Mouse (Mus musculus) brain, embryonic 14.5 days (tissue): Measurements from ENCODE around the gene Rufy1. TPM values are rescaled to one million over a fixed set of nuclear protein-coding genes. Genes with fewer than 3 reads are reported as not detected.

Experiments used
- DNase-seq: peaks from one replicate; pipeline ENCODE4 v3.0.0-alpha.2; 2011; ENCODE audit warnings: low read depth
- CTCF ChIP-seq: fragments of 200-500 bp; IDR thresholded peaks from 2 replicates; pipeline ENCODE4 v1.5.1; 2012; ENCODE audit warnings: inconsistent platforms, mild to moderate bottlenecking, moderate library complexity, borderline replicate concordance; ENCODE audit not compliant: insufficient read depth, insufficient read length; ENCODE audit errors: extremely low read depth
- POLR2A ChIP-seq: fragments of 200-500 bp; IDR thresholded peaks from 2 replicates; pipeline ENCODE4 v1.6.1; 2012; ENCODE audit warnings: mild to moderate bottlenecking, inconsistent platforms, borderline replicate concordance; ENCODE audit not compliant: poor library complexity, insufficient read depth, insufficient read length, severe bottlenecking; ENCODE audit errors: extremely low read depth
- polyA plus RNA-seq: library from polyadenylated mRNA; depleted of rRNA; stranded (reverse); fragments of >200 nt; gene quantifications from 2 replicates; pipeline ENCODE4 v1.2.3, GENCODE M21; 2012; rRNA removed

Rufy1 gene
- polyA plus RNA-seq, 1 experiment = 23.0 TPM

DNA sequence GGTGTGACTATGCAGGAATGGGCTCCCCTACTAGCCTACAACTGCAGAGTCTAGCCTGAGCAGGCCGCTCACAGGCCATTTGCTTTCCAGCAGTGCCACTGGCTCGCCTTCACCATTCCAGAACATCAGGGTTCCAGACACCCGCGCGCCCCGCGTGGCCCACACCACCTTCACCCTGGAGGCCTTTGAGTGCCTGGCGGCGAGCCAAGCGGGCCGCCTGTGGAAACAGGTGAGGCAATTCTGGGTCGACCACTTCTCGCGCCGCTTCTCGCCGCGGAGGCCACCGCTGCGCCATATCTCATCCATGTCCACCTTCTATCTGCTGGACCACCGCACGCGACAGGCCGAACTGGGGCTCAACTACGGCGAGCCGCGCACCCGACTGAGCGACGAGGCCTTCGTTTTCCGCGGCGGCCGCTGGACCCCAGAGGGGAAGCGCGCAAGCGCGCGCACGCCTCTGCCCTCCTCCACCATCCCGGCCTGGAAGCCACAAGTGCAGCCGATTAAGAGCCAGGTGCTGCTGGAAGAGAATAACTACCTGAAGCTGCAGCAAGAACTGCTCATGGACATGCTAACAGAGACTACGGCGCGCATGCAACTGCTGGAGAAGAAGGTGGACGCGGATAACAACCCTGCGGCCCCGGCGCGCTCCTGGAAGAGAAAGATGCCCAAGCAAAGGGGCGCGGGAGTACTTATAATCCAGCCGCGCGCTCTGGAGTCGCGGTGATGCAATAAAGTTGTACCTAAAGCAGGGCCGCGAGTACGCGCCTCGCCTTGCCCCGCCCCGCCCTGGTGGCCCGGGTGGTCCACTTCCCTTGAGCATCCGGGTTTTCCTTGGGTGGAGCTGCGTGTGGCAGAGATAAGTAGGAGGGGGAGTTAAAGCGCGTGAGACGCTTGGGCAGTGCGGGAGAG, 71.7 kb downstream of the Rufy1 start:
- TF ChIP-seq CTCF (no peak), POLR2A (no peak)
- peak; percentile 78 for DNase-seq

GRCm38 (mm10) chr11:50355395-50355794, 75.5 kb downstream of the Rufy1 start:
- no peak for DNase-seq
- TF ChIP-seq POLR2A (no peak), CTCF (no peak)

GRCm38 (mm10) chr11:50354851-50355250, 76.1 kb downstream of the Rufy1 start:
- DNase-seq = no peak
- TF ChIP-seq POLR2A = no peak
- no peak for TF ChIP-seq CTCF

DNA sequence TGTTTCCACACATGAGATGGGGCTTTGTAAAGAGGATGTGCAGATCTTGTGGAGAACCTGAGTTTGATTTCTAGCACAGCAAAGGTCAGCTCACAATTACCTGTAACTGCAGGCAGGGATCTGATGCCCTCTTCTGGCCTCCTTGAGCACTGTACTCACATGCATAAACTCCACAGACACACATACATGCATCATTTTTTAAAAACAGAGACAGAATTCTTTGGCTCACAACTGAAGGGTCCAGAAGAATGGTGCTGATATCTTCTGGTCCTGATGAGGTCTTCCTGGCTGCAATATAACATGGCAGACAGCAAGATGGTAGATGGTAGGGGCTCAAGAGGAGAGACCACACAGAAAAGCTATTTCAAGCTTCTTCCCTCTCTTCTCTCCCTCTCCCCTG, 76.8 kb downstream of the Rufy1 start, which contains the start of gene Cby3:
Cby3 (plus strand) TSS at position 301 of the 400 bp plus-strand sequence.
- no peak for DNase-seq

DNA sequence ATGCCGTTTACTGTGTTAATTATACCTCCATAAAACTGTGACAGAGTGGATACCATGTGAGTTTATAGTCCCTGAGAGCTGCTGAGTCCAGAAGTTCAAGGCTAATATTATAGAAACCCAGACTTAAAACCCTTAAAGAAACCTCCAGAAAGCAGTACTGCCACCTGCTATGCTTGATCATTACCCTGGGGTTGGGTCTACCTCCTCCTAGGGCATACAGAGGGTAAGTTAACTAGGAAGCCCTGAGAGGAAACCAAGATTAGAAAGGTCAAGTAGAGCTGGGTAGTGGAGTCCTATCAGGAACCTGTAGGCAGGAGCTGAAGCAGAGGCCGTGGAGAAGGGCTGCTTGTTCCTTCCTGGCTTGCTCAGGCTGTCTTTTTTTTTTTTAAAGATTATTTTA, 78.7 kb downstream of the Rufy1 start:
- no peak for TF ChIP-seq POLR2A
- TF ChIP-seq CTCF = no peak
- DNase-seq = no peak

More for the DNA sequence above, 76.8 kb downstream of the Rufy1 start, which contains the start of gene Cby3:
- TF ChIP-seq CTCF (no peak), POLR2A (no peak)

GRCm38 (mm10) chr11:50346256-50347032, 84.5 kb downstream of the Rufy1 start:
- TF ChIP-seq POLR2A (no peak), CTCF (no peak)
- no peak for DNase-seq

- no peak for DNase-seq
- TF ChIP-seq POLR2A (no peak), CTCF (no peak)
These were observed 85.4 kb downstream of the Rufy1 start for GRCm38 (mm10) chr11:50345486-50345885.

Other genes starting within 250 kb of the Rufy1 start
- gene Sqstm1, start 220.3 kb downstream of the Rufy1 start, polyA plus RNA-seq = 171 and 203 TPM in 2 replicates
- 78.9 and 97.1 TPM in 2 replicates for gene Mgat4b, start 220.2 kb downstream of the Rufy1 start, polyA plus RNA-seq
- 3.5 and 4.5 TPM in 2 replicates for gene Ltc4s, start 192.5 kb downstream of the Rufy1 start, polyA plus RNA-seq
- 13.7 and 16.4 TPM in 2 replicates for gene Maml1, start 138.8 kb downstream of the Rufy1 start, polyA plus RNA-seq
- 111 and 173 TPM in 2 replicates for gene Canx, start 105.5 kb downstream of the Rufy1 start, polyA plus RNA-seq
- 0.52 and 0.62 TPM in 2 replicates for gene Cby3, start 76.7 kb downstream of the Rufy1 start, polyA plus RNA-seq
- 694 and 702 TPM in 2 replicates for gene Hnrnph1, start 54.1 kb downstream of the Rufy1 start, polyA plus RNA-seq
- 4.8 and 8.2 TPM in 2 replicates for gene Adamts2, start 171.0 kb upstream of the Rufy1 start, polyA plus RNA-seq